Mouse (Mus musculus): ENCODE results near the gene Ythdf2. TPM values are rescaled to one million over a fixed set of nuclear protein-coding genes. Genes with fewer than 3 reads are reported as not detected.
A peak's percentile ranks its signal among the peaks of the same experiment; 100 is the strongest.

Ythdf2 gene
- polyA plus RNA-seq, 1 experiment from 2014 or later = 38.3 TPM

- ATAC-seq = no peak
- Histone ChIP-seq H3K27me3 (replicated peaks; ENCODE audit: control insufficient read depth, insufficient read depth, low read length) (peaks cover 34% of the 10 kb centered on the region), H3K4me3 (ENCODE audit: low read depth, low read length) (0 out of 2 replicates have a peak overlapping the region, but pooled peaks have one; percentile 43), H3K4me2 (replicated peaks; ENCODE audit: low read depth) (no peak overlapping the region), H3K9ac (ENCODE audit: low read depth, low read length) (no peak overlapping the region), H3K27ac (ENCODE audit: low read depth, low read length) (no peak overlapping the region), H3K36me3 (ENCODE audit: control insufficient read depth, insufficient read depth) (no peaks in the 10 kb centered on the region), H3K4me1 (replicated peaks; ENCODE audit: control insufficient read depth, insufficient read depth, low read length) (no peaks in the 10 kb centered on the region), H3K9me3 (ENCODE audit: control insufficient read depth) (no peaks in the 10 kb centered on the region)
- TF ChIP-seq CTCF (IDR thresholded peaks at IDR 0.05; ENCODE audit: low read depth) = no peak
- WGBS = 46% methylated on average over 10 of the region's 10 CpGs
Measured at GRCm38 (mm10) chr4:132145092-132145491, 67.0 kb downstream of the Ythdf2 start.

- no peaks in the 10 kb centered on the region for H3K9me3 ChIP-seq (ENCODE audit: control insufficient read depth)
- H3K27me3 ChIP-seq (replicated peaks; ENCODE audit: control insufficient read depth, insufficient read depth, low read length) = peaks cover 34% of the 10 kb centered on the region
- H3K36me3 ChIP-seq (ENCODE audit: control insufficient read depth, insufficient read depth) = no peaks in the 10 kb centered on the region
- H3K4me3 ChIP-seq (ENCODE audit: low read depth, low read length) = peak within 1 kb of the TSS; percentile 43
- WGBS = under 1% methylated on average over 81 of the region's 89 CpGs
- no peak within 1 kb of the TSS for H3K27ac ChIP-seq (ENCODE audit: low read depth, low read length)
- ATAC-seq = peak; percentile 58
- no peak within 1 kb of the TSS for H3K9ac ChIP-seq (ENCODE audit: low read depth, low read length)
- no peak for TF ChIP-seq CTCF (IDR thresholded peaks at IDR 0.05; ENCODE audit: low read depth)
- H3K4me1 ChIP-seq (replicated peaks; ENCODE audit: control insufficient read depth, insufficient read depth, low read length) = no peaks in the 10 kb centered on the region
- H3K4me2 ChIP-seq (replicated peaks; ENCODE audit: low read depth) = peak within 1 kb of the TSS; percentile 82
Measured at GRCm38 (mm10) chr4:132144080-132144841, 67.8 kb downstream of the Ythdf2 start, which contains the start of gene Oprd1. Oprd1 (minus strand) TSS chr4:132144486.

- no peak for ATAC-seq
- Histone ChIP-seq H3K4me1 (replicated peaks; ENCODE audit: control insufficient read depth, insufficient read depth, low read length) (no peaks in the 10 kb centered on the region), H3K4me2 (replicated peaks; ENCODE audit: low read depth) (no peak overlapping the region), H3K27me3 (replicated peaks; ENCODE audit: control insufficient read depth, insufficient read depth, low read length) (peaks cover 18% of the 10 kb centered on the region; the same call in 1 of the 2 replicates), H3K36me3 (ENCODE audit: control insufficient read depth, insufficient read depth) (no peaks in the 10 kb centered on the region), H3K9ac (ENCODE audit: low read depth, low read length) (no peak overlapping the region), H3K9me3 (ENCODE audit: control insufficient read depth) (no peaks in the 10 kb centered on the region), H3K4me3 (ENCODE audit: low read depth, low read length) (no peak overlapping the region), H3K27ac (ENCODE audit: low read depth, low read length) (no peak overlapping the region)
- 0 out of 2 replicates have a peak, but pooled peaks have one; percentile 6 for TF ChIP-seq CTCF (IDR thresholded peaks at IDR 0.05; ENCODE audit: low read depth)
- WGBS = 93% methylated on average over 2 of the region's 2 CpGs
Measured at GRCm38 (mm10) chr4:132138640-132139039, 73.5 kb downstream of the Ythdf2 start.

DNA sequence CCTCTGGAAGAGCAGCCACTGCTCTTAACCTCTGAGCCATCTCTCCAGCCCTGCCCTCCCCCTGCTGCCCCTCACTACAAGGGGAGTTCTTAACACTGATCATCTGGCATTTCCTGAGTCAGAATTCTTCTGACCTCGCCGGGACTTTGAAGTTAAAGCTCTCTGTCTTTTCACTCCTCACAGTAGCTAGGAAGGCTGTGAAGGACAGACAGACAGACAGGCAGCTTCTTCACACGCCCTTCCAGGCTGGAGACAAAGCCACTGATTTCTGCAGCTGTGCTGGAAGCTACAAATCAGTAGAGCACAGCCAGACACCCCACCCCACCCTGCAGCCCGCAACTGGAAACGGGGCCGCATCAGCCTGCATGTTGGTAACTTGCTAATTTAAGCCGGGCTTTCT, 75.1 kb downstream of the Ythdf2 start:
- Histone ChIP-seq H3K4me3 (ENCODE audit: low read depth, low read length) (no peak overlapping the region), H3K27me3 (replicated peaks; ENCODE audit: control insufficient read depth, insufficient read depth, low read length) (0 out of 2 replicates have a peak, but pooled peaks cover 3% of the 10 kb centered on the region), H3K4me2 (replicated peaks; ENCODE audit: low read depth) (no peak overlapping the region), H3K9ac (ENCODE audit: low read depth, low read length) (no peak overlapping the region), H3K9me3 (ENCODE audit: control insufficient read depth) (no peaks in the 10 kb centered on the region), H3K36me3 (ENCODE audit: control insufficient read depth, insufficient read depth) (no peaks in the 10 kb centered on the region), H3K4me1 (replicated peaks; ENCODE audit: control insufficient read depth, insufficient read depth, low read length) (no peaks in the 10 kb centered on the region), H3K27ac (ENCODE audit: low read depth, low read length) (no peak overlapping the region)
- WGBS = 84% methylated on average over 7 of the region's 7 CpGs
- ATAC-seq = no peak
- no peak for TF ChIP-seq CTCF (IDR thresholded peaks at IDR 0.05; ENCODE audit: low read depth)

Small RNA genes within 50 kb of the gene (microRNA-seq; reads per million reads assigned to microRNA genes)
- gene Gm22033 = not detected

Other genes with a start within 250 kb of the Ythdf2 start
- gene Gm10300, start 137.6 kb downstream of the Ythdf2 start, polyA plus RNA-seq (2015; fragmentation: Nextera tagmentation; extraction: Ambion mirVana) = 0.08 and 0.09 TPM in 2 replicates
- gene Epb41, start 137.0 kb downstream of the Ythdf2 start, polyA plus RNA-seq (2015; fragmentation: Nextera tagmentation; extraction: Ambion mirVana) = 22.2 TPM in 2 replicates
- 0.24 and 0.29 TPM in 2 replicates for gene Oprd1, start 67.8 kb downstream of the Ythdf2 start, polyA plus RNA-seq (2015; fragmentation: Nextera tagmentation; extraction: Ambion mirVana)
- 8.9 and 9.6 TPM in 2 replicates for gene Gmeb1, start 49.3 kb upstream of the Ythdf2 start, polyA plus RNA-seq (2015; fragmentation: Nextera tagmentation; extraction: Ambion mirVana)
- gene Taf12, start 62.1 kb upstream of the Ythdf2 start, polyA plus RNA-seq (2015; fragmentation: Nextera tagmentation; extraction: Ambion mirVana) = 43.2 and 47.5 TPM in 2 replicates
- gene Rab42, start 91.1 kb upstream of the Ythdf2 start, polyA plus RNA-seq (2015; fragmentation: Nextera tagmentation; extraction: Ambion mirVana) = 48.2 and 48.3 TPM in 2 replicates
- 80.1 and 84.1 TPM in 2 replicates for gene Trnau1ap, start 117.2 kb upstream of the Ythdf2 start, polyA plus RNA-seq (2015; fragmentation: Nextera tagmentation; extraction: Ambion mirVana)
- gene Rcc1, start 141.3 kb upstream of the Ythdf2 start, polyA plus RNA-seq (2015; fragmentation: Nextera tagmentation; extraction: Ambion mirVana) = 47.4 and 48.7 TPM in 2 replicates
- 16.7 and 17.5 TPM in 2 replicates for gene Phactr4, start 210.2 kb upstream of the Ythdf2 start, polyA plus RNA-seq (2015; fragmentation: Nextera tagmentation; extraction: Ambion mirVana)

Data from intestine, postnatal 0 days (tissue).